Mouse (Mus musculus): ENCODE results near the gene Tor4a. TPM values are rescaled to one million over a fixed set of nuclear protein-coding genes. Genes with fewer than 3 reads are reported as not detected.

Gene Tor4a
- 52.8 and 54.9 TPM in 2 replicates for polyA plus RNA-seq (2012; rRNA removed)

- H3K4me1 ChIP-seq (ENCODE audit: control insufficient read depth, insufficient read depth, low read length) = peaks cover 26% of the 10 kb centered on the region
- TF ChIP-seq POLR2A (IDR thresholded peaks at IDR 0.05; ENCODE audit: borderline replicate concordance, extremely low read depth, low read depth, low read length) (peak; percentile 79; the same call in 1 of the 2 replicates), CTCF (IDR thresholded peaks at IDR 0.05; ENCODE audit: insufficient read depth, low read length) (no peak)
- H3K4me3 ChIP-seq (replicated peaks; ENCODE audit: extremely low read depth, low read depth, low read length) = peak within 1 kb of the TSS; percentile 61
- WGBS = 6% methylated on average over 8 of the region's 8 CpGs
- peak; percentile 83 for DNase-seq
These were observed at the start of gene Tor4a for GRCm38 (mm10) chr2:25196172-25196954. Tor4a (minus strand) TSS chr2:25196886.

- 85% methylated on average over 4 of the region's 4 CpGs for WGBS
- Histone ChIP-seq H3K4me3 (replicated peaks; ENCODE audit: extremely low read depth, low read depth, low read length) (no peak overlapping the region), H3K4me1 (ENCODE audit: control insufficient read depth, insufficient read depth, low read length) (peaks cover 4% of the 10 kb centered on the region)
- DNase-seq = no peak
- TF ChIP-seq POLR2A (IDR thresholded peaks at IDR 0.05; ENCODE audit: borderline replicate concordance, extremely low read depth, low read depth, low read length) (no peak), CTCF (IDR thresholded peaks at IDR 0.05; ENCODE audit: insufficient read depth, low read length) (no peak)
These were observed 47.5 kb upstream of the Tor4a start for GRCm38 (mm10) chr2:25244144-25244543.

GRCm38 (mm10) chr2:25243342-25243741, 46.7 kb upstream of the Tor4a start:
- 69% methylated on average over 8 of the region's 8 CpGs for WGBS
- H3K4me1 ChIP-seq (ENCODE audit: control insufficient read depth, insufficient read depth, low read length) = peaks cover 4% of the 10 kb centered on the region
- no peak for DNase-seq
- TF ChIP-seq CTCF (IDR thresholded peaks at IDR 0.05; ENCODE audit: insufficient read depth, low read length) (no peak), POLR2A (IDR thresholded peaks at IDR 0.05; ENCODE audit: borderline replicate concordance, extremely low read depth, low read depth, low read length) (no peak)
- no peak overlapping the region for H3K4me3 ChIP-seq (replicated peaks; ENCODE audit: extremely low read depth, low read depth, low read length)

GRCm38 (mm10) chr2:25242101-25242506, 45.4 kb upstream of the Tor4a start, which contains the start of the genes Rnf208 and Cysrt1:
Rnf208 (plus strand) TSS chr2:25242255.
Cysrt1 (minus strand) TSS chr2:25242452.
- TF ChIP-seq CTCF (IDR thresholded peaks at IDR 0.05; ENCODE audit: insufficient read depth, low read length) = no peak
- no peak for TF ChIP-seq POLR2A (IDR thresholded peaks at IDR 0.05; ENCODE audit: borderline replicate concordance, extremely low read depth, low read depth, low read length)
- H3K4me1 ChIP-seq (ENCODE audit: control insufficient read depth, insufficient read depth, low read length) = peaks cover 6% of the 10 kb centered on the region
- WGBS = under 1% methylated on average over 57 of the region's 59 CpGs
- H3K4me3 ChIP-seq (replicated peaks; ENCODE audit: extremely low read depth, low read depth, low read length) = peak within 1 kb of the TSS; percentile 42
- no peak for DNase-seq

GRCm38 (mm10) chr2:25241438-25241775, 44.7 kb upstream of the Tor4a start:
- peaks cover 6% of the 10 kb centered on the region for H3K4me1 ChIP-seq (ENCODE audit: control insufficient read depth, insufficient read depth, low read length)
- H3K4me3 ChIP-seq (replicated peaks; ENCODE audit: extremely low read depth, low read depth, low read length) = no peak overlapping the region
- 16% methylated on average over 6 of the region's 6 CpGs for WGBS
- TF ChIP-seq CTCF (IDR thresholded peaks at IDR 0.05; ENCODE audit: insufficient read depth, low read length) (no peak), POLR2A (IDR thresholded peaks at IDR 0.05; ENCODE audit: borderline replicate concordance, extremely low read depth, low read depth, low read length) (no peak)
- DNase-seq = no peak

- H3K4me3 ChIP-seq (replicated peaks; ENCODE audit: extremely low read depth, low read depth, low read length) = peak overlapping the region; percentile 42
- WGBS = 1% methylated on average over 29 of the region's 29 CpGs
- DNase-seq = peak; percentile 63
These were observed 44.2 kb upstream of the Tor4a start for GRCm38 (mm10) chr2:25240723-25241437.

GRCm38 (mm10) chr2:25240310-25240709, 43.6 kb upstream of the Tor4a start:
- TF ChIP-seq POLR2A (IDR thresholded peaks at IDR 0.05; ENCODE audit: borderline replicate concordance, extremely low read depth, low read depth, low read length) (no peak), CTCF (IDR thresholded peaks at IDR 0.05; ENCODE audit: insufficient read depth, low read length) (no peak)
- Histone ChIP-seq H3K4me1 (ENCODE audit: control insufficient read depth, insufficient read depth, low read length) (peaks cover 6% of the 10 kb centered on the region), H3K4me3 (replicated peaks; ENCODE audit: extremely low read depth, low read depth, low read length) (no peak overlapping the region)
- no peak for DNase-seq
- 63% methylated on average over 8 of the region's 8 CpGs for WGBS

More at GRCm38 (mm10) chr2:25240723-25241437, 44.2 kb upstream of the Tor4a start:
- TF ChIP-seq POLR2A (IDR thresholded peaks at IDR 0.05; ENCODE audit: borderline replicate concordance, extremely low read depth, low read depth, low read length) (peak; percentile 38; the same call in 1 of the 2 replicates), CTCF (IDR thresholded peaks at IDR 0.05; ENCODE audit: insufficient read depth, low read length) (no peak)
- H3K4me1 ChIP-seq (ENCODE audit: control insufficient read depth, insufficient read depth, low read length) = peaks cover 6% of the 10 kb centered on the region

- TF ChIP-seq POLR2A (IDR thresholded peaks at IDR 0.05; ENCODE audit: borderline replicate concordance, extremely low read depth, low read depth, low read length) (no peak), CTCF (IDR thresholded peaks at IDR 0.05; ENCODE audit: insufficient read depth, low read length) (no peak)
- peaks cover 6% of the 10 kb centered on the region for H3K4me1 ChIP-seq (ENCODE audit: control insufficient read depth, insufficient read depth, low read length)
- DNase-seq = no peak
- WGBS = 75% methylated on average over 3 of the region's 3 CpGs
- no peak overlapping the region for H3K4me3 ChIP-seq (replicated peaks; ENCODE audit: extremely low read depth, low read depth, low read length)
These were observed 43.1 kb upstream of the Tor4a start for GRCm38 (mm10) chr2:25239766-25240165.

- TF ChIP-seq CTCF (IDR thresholded peaks at IDR 0.05; ENCODE audit: insufficient read depth, low read length) (no peak), POLR2A (IDR thresholded peaks at IDR 0.05; ENCODE audit: borderline replicate concordance, extremely low read depth, low read depth, low read length) (no peak)
- no peak for DNase-seq
- peaks cover 6% of the 10 kb centered on the region for H3K4me1 ChIP-seq (ENCODE audit: control insufficient read depth, insufficient read depth, low read length)
- no peak overlapping the region for H3K4me3 ChIP-seq (replicated peaks; ENCODE audit: extremely low read depth, low read depth, low read length)
These were observed 41.4 kb upstream of the Tor4a start for GRCm38 (mm10) chr2:25238106-25238505.
